In the genomic region with DNA sequence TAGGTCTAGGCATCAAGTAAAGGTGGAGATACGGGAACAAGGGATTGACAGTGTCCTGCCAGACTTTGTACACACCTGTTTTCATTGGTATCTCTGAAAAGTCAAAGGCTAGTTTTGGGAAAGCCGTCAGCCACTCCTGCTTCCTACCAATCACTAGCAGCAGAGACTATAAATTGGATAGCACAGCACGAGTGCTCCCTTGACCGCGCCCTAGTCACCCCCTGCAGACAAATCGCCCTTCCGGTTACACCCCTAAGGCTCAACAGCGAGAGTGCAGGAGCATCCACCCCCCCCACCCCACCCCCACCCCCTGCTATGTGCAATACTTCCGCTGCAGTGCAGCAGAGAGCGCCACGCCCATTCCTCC, we compare ENCODE assay signal across 7 mouse cellular contexts. TPM values are rescaled to one million over a fixed set of nuclear protein-coding genes. Genes with fewer than 3 reads are reported as not detected.
A peak's percentile ranks its signal among the peaks of the same experiment; 100 is the strongest.
DNase-seq lines count a peak whose midpoint lies in the region; ATAC-seq lines count a peak whose summit lies in the region.

No protein-coding gene starts in this region.

- H3K4me2 ChIP-seq in forebrain, embryonic 13.5 days = peak overlapping the region; percentile 92
- H3K4me2 ChIP-seq in limb, embryonic 15.5 days = peak overlapping the region; percentile 95
- peak overlapping the region; percentile 95 for H3K4me2 ChIP-seq in stomach, embryonic 16.5 days (ENCODE audit: low read depth, low read length)

- H3K4me3 ChIP-seq in megakaryocyte, embryonic 14.5 days (replicated peaks) = peak overlapping the region; percentile 97
- peak overlapping the region; percentile 56 for H3K4me3 ChIP-seq in forebrain, embryonic 13.5 days
- peak overlapping the region; percentile 68 for H3K4me3 ChIP-seq in limb, embryonic 15.5 days
- H3K4me3 ChIP-seq in stomach, embryonic 16.5 days (replicated peaks; ENCODE audit: low read length) = peak overlapping the region; percentile 75

- no peak for ATAC-seq in megakaryocyte, adult 5-6 weeks (ENCODE audit: poor library complexity, severe bottlenecking)
- no peak for ATAC-seq in forebrain, embryonic 13.5 days
- ATAC-seq in limb, embryonic 15.5 days (ENCODE audit: insufficient number of reproducible peaks, low FRiP score, low TSS enrichment, low read depth) = no peak
- no peak for ATAC-seq in stomach, embryonic 16.5 days (ENCODE audit: insufficient read depth, low FRiP score)

- peaks cover 14% of the 10 kb centered on the region for H3K36me3 ChIP-seq in megakaryocyte, embryonic 14.5 days (replicated peaks; ENCODE audit: low read length)
- no peaks in the 10 kb centered on the region for H3K36me3 ChIP-seq in forebrain, embryonic 13.5 days (ENCODE audit: poor library complexity, severe bottlenecking)
- no peaks in the 10 kb centered on the region for H3K36me3 ChIP-seq in limb, embryonic 15.5 days
- peaks cover 3% of the 10 kb centered on the region; the same call in 1 of the 2 replicates for H3K36me3 ChIP-seq in stomach, embryonic 16.5 days (ENCODE audit: control insufficient read depth, insufficient read depth, low read length)

- peaks cover 63% of the 10 kb centered on the region for H3K4me1 ChIP-seq in megakaryocyte, embryonic 14.5 days
- peaks cover 24% of the 10 kb centered on the region for H3K4me1 ChIP-seq in forebrain, embryonic 13.5 days
- H3K4me1 ChIP-seq in limb, embryonic 15.5 days = peaks cover 29% of the 10 kb centered on the region
- H3K4me1 ChIP-seq in stomach, embryonic 16.5 days (ENCODE audit: control insufficient read depth, insufficient read depth, low read length) = peaks cover 26% of the 10 kb centered on the region

- no peak for DNase-seq in urinary bladder, adult 2 months (ENCODE audit: low spot score)
- no peak for DNase-seq in right cerebral cortex, postnatal 4 days

- under 1% methylated on average over 11 of the region's 11 CpGs for WGBS in forebrain, embryonic 13.5 days
- 0% methylated on average over 11 of the region's 11 CpGs for WGBS in limb, embryonic 15.5 days
- WGBS in stomach, embryonic 16.5 days = under 1% methylated on average over 11 of the region's 11 CpGs

- H3K9me3 ChIP-seq in megakaryocyte, embryonic 14.5 days = no peaks in the 10 kb centered on the region
- H3K9me3 ChIP-seq in forebrain, embryonic 13.5 days (replicated peaks) = no peaks in the 10 kb centered on the region
- H3K9me3 ChIP-seq in limb, embryonic 15.5 days = no peaks in the 10 kb centered on the region
- no peaks in the 10 kb centered on the region for H3K9me3 ChIP-seq in stomach, embryonic 16.5 days (replicated peaks; ENCODE audit: control insufficient read depth, low read length)

- peak overlapping the region; percentile 54 for H3K9ac ChIP-seq in forebrain, embryonic 13.5 days
- H3K9ac ChIP-seq in limb, embryonic 15.5 days = no peak overlapping the region
- H3K9ac ChIP-seq in stomach, embryonic 16.5 days (ENCODE audit: low read length) = peak overlapping the region; percentile 73

- H3K27me3 ChIP-seq in megakaryocyte, embryonic 14.5 days (replicated peaks) = peaks cover 3% of the 10 kb centered on the region
- no peaks in the 10 kb centered on the region for H3K27me3 ChIP-seq in forebrain, embryonic 13.5 days
- H3K27me3 ChIP-seq in limb, embryonic 15.5 days = no peaks in the 10 kb centered on the region
- no peaks in the 10 kb centered on the region for H3K27me3 ChIP-seq in stomach, embryonic 16.5 days (ENCODE audit: control insufficient read depth, insufficient read depth, low read length)

- peak overlapping the region; percentile 96 for H3K27ac ChIP-seq in forebrain, embryonic 13.5 days
- H3K27ac ChIP-seq in limb, embryonic 15.5 days = peak overlapping the region; percentile 97
- peak overlapping the region; percentile 99 for H3K27ac ChIP-seq in stomach, embryonic 16.5 days (ENCODE audit: low read length)

RNA-seq across cellular contexts. Expression of a gene that starts 12.2 kb away (rescaled TPM):
- polyA plus RNA-seq in megakaryocyte, embryonic 14.5 days (2012; ENCODE audit: insufficient read depth, low replicate concordance) = 5.0 and 13.7 TPM in 2 replicates
- 17.1 and 19.9 TPM in 2 replicates for total RNA-seq in megakaryocyte, adult 5-6 weeks (2015)
- total RNA-seq in megakaryocyte, adult 5-6 weeks (2017) = 6.0 and 7.4 TPM in 2 replicates
- 0.48 TPM in 2 replicates for polyA plus RNA-seq in forebrain, embryonic 13.5 days (2015; fragmentation: Nextera tagmentation; extraction: Ambion mirVana)
- polyA plus RNA-seq in limb, embryonic 15.5 days (2015; fragmentation: Nextera tagmentation; extraction: Ambion mirVana) = 2.0 and 2.1 TPM in 2 replicates
- polyA plus RNA-seq in stomach, embryonic 16.5 days (2015; fragmentation: Nextera tagmentation; extraction: Ambion mirVana) = 1.4 and 2.9 TPM in 2 replicates
- 3.4 and 4.2 TPM in 2 replicates for polyA plus RNA-seq in urinary bladder, adult 2 months (2012; rRNA removed)

RNA-seq across cellular contexts. Expression of a gene that starts 17.8 kb away (rescaled TPM):
- not detected in 2 replicates for polyA plus RNA-seq in megakaryocyte, embryonic 14.5 days (2012; ENCODE audit: insufficient read depth, low replicate concordance)
- 0.20 TPM in 1 of 2 replicates, not detected in the other for total RNA-seq in megakaryocyte, adult 5-6 weeks (2015)
- total RNA-seq in megakaryocyte, adult 5-6 weeks (2017) = not detected in 2 replicates
- polyA plus RNA-seq in forebrain, embryonic 13.5 days (2015; fragmentation: Nextera tagmentation; extraction: Ambion mirVana) = not detected in 2 replicates
- polyA plus RNA-seq in limb, embryonic 15.5 days (2015; fragmentation: Nextera tagmentation; extraction: Ambion mirVana) = 0.17 and 0.44 TPM in 2 replicates
- 1.8 and 2.0 TPM in 2 replicates for polyA plus RNA-seq in stomach, embryonic 16.5 days (2015; fragmentation: Nextera tagmentation; extraction: Ambion mirVana)
- polyA plus RNA-seq in urinary bladder, adult 2 months (2012; rRNA removed) = not detected in 2 replicates

RNA-seq across cellular contexts. Expression of a gene that starts 27.7 kb away (rescaled TPM):
- 121 and 148 TPM in 2 replicates for polyA plus RNA-seq in megakaryocyte, embryonic 14.5 days (2012; ENCODE audit: insufficient read depth, low replicate concordance)
- 124 and 141 TPM in 2 replicates for total RNA-seq in megakaryocyte, adult 5-6 weeks (2015)
- total RNA-seq in megakaryocyte, adult 5-6 weeks (2017) = 72.4 and 88.1 TPM in 2 replicates
- 424 and 485 TPM in 2 replicates for polyA plus RNA-seq in forebrain, embryonic 13.5 days (2015; fragmentation: Nextera tagmentation; extraction: Ambion mirVana)
- polyA plus RNA-seq in limb, embryonic 15.5 days (2015; fragmentation: Nextera tagmentation; extraction: Ambion mirVana) = 162 and 168 TPM in 2 replicates
- 195 and 199 TPM in 2 replicates for polyA plus RNA-seq in stomach, embryonic 16.5 days (2015; fragmentation: Nextera tagmentation; extraction: Ambion mirVana)
- polyA plus RNA-seq in urinary bladder, adult 2 months (2012; rRNA removed) = 54.0 and 76.6 TPM in 2 replicates

RNA-seq across cellular contexts. Expression of a gene that starts 32.5 kb away (rescaled TPM):
- 23.7 and 30.1 TPM in 2 replicates for polyA plus RNA-seq in megakaryocyte, embryonic 14.5 days (2012; ENCODE audit: insufficient read depth, low replicate concordance)
- 26.3 and 30.3 TPM in 2 replicates for total RNA-seq in megakaryocyte, adult 5-6 weeks (2015)
- 10.9 and 12.4 TPM in 2 replicates for total RNA-seq in megakaryocyte, adult 5-6 weeks (2017)
- polyA plus RNA-seq in forebrain, embryonic 13.5 days (2015; fragmentation: Nextera tagmentation; extraction: Ambion mirVana) = 25.5 and 27.2 TPM in 2 replicates
- polyA plus RNA-seq in limb, embryonic 15.5 days (2015; fragmentation: Nextera tagmentation; extraction: Ambion mirVana) = 35.5 and 36.2 TPM in 2 replicates
- 23.7 and 24.5 TPM in 2 replicates for polyA plus RNA-seq in stomach, embryonic 16.5 days (2015; fragmentation: Nextera tagmentation; extraction: Ambion mirVana)
- polyA plus RNA-seq in urinary bladder, adult 2 months (2012; rRNA removed) = 16.8 and 17.3 TPM in 2 replicates
